Mouse (Mus musculus) granulocyte monocyte progenitor cell, adult 5-6 weeks (primary cell): Measurements from ENCODE around the gene 4930519P11Rik. TPM values are rescaled to one million over a fixed set of nuclear protein-coding genes. Genes with fewer than 3 reads are reported as not detected.

ENCODE experiments used
- ATAC-seq: replicated peaks from 2 replicates; pipeline ENCODE4 v1.8.0; 2016; ENCODE audit warnings: mild to moderate bottlenecking, moderate TSS enrichment, inconsistent platforms; ENCODE audit not compliant: poor library complexity, severe bottlenecking
- total RNA-seq, 2 experiments: library from RNA; stranded (forward) in 1 of 2; stranded (reverse) in 1 of 2; fragments of 200-712, 200-1000 nt in 1 of 2; fragments of >200 nt in 1 of 2; fragmentation: Nextera tagmentation in 1 of 2; gene quantifications; 2 replicates each; pipeline ENCODE4 v1.2.3; 2014 to 2017

Gene 4930519P11Rik
- total RNA-seq, 2 experiments from 2014 or later = not detected

DNA sequence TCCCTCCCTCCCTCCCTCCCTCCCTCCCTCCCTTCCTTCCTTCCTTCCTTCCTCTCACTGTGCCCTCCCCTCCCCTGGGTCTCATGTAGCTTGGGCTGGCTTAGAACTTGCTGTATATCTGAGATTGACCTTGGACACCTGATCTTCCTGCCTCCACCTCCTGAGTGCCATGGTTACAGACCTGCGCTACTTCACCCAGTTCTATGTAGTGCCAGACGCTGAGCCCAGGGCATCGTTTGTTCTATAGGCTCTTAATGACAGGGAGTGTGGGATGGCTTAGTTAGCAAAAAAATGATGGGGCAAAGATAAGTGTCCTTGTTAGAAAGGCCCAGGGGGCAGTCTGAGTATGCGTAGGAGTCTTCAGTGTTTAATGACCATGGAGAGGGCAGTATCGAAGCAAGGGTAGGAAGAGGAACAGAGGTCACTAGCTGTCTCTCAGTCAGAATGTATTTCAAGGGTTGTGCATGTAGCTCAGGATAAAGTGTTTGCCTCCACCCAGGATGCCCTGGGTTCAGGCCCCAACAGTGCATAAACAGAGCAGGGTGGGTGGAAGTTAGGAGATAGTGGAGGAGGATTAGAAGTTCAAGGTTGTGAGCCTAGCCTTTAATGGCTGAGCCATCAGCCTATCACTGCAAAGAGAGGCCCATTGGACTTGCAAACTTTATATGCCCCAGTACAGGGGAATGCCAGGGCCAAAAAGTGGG, 20.0 kb upstream of the 4930519P11Rik start:
- ATAC-seq = no peak

GRCm38 (mm10) chr2:154632203-154632780, 19.1 kb upstream of the 4930519P11Rik start:
- no peak for ATAC-seq

DNA sequence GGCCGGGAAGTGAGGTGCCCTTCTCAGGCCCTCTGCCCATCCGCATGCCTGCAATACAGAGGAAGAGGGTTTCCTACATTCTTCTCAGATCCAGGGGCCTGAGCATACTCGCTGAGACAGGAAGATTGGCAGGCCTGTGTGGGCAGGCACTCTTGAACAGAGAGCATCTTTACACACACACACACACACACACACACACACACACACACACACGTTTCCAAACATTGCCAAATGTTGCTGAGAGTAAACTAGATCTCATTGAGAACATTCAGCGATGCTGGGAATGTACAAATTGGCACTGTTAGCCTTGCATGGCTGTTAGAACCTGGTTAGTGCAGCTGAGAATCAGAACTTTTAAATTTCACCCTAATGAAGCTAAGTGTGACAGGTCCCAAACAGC, 17.3 kb upstream of the 4930519P11Rik start:
- ATAC-seq = no peak

DNA sequence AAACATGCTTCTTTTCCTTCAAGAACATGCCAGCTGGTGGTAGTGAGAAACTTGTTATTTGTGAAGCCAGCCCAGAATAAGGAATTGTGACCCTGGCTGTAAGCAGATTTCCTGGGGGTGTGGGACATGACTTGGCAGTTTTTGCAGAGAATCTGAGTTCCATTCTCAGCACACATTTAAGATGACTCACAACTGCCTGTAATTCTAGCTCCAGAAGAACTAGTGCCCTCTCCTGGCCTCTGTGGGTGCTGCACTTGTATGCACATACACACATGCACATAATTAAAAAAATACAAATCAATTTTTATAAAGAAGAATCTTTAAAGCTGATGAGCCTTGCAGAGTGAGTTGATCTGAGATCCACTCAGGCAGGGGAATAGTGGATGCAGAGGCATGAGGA, 10.9 kb upstream of the 4930519P11Rik start:
- no peak for ATAC-seq

DNA sequence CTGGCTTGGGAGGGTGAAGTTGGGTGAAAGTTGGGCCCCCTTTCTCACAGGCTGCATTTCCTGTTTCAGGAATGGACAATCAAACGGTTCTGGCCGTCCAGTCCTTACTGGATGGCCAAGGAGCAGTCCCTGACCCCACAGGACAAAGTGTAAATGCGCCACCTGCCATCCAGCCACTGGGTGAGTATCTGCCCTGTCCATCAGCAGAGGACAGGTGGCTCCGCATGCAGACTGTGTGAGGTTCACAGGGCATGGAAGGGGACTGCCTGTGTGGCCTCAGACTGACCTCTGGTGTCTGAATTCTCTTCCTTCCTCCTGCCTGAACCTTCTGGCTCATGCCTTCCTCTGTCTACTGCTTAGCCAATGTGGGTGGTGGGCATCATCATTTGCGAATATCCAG, 8.4 kb upstream of the 4930519P11Rik start:
- no peak for ATAC-seq

GRCm38 (mm10) chr2:154617061-154617460, 3.8 kb upstream of the 4930519P11Rik start:
- no peak for ATAC-seq

- no peak for ATAC-seq
Measured at GRCm38 (mm10) chr2:154615674-154616073, 2.4 kb upstream of the 4930519P11Rik start.

DNA sequence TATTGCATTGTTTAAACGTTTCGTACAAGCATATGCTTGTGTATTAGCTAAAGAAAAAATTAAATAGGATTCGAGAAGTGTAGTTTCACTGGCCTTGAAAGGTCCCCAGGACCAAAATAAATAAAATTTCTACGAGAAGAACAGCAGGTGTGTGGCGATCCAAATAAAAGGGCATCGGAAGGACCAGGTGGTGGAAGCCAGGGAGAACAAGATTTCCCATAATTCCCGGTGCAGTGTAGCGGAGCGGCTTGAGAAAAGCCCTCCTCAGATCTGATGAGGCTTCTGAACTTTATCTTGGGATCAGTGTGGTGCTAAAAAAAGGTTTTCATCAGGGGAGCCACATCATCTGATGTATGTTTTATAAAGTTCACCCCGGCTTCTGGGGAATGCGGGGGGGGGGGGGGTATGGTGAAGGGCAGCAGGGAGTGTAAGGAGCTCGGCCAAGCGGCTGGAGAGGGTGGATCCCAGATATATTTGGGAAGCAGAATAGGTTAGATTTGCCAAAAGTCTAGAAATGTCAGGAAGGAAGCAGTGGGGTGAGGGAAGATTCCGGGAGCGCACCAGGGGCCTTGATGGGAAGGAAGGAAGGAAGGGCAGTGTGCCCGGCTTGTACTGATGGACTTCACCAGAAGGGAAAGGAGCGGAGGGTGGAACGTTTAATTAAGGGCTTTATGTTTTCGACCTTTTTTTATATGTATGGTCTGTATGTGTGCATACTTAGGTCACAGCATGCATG, 1.8 kb upstream of the 4930519P11Rik start:
- ATAC-seq = no peak

DNA sequence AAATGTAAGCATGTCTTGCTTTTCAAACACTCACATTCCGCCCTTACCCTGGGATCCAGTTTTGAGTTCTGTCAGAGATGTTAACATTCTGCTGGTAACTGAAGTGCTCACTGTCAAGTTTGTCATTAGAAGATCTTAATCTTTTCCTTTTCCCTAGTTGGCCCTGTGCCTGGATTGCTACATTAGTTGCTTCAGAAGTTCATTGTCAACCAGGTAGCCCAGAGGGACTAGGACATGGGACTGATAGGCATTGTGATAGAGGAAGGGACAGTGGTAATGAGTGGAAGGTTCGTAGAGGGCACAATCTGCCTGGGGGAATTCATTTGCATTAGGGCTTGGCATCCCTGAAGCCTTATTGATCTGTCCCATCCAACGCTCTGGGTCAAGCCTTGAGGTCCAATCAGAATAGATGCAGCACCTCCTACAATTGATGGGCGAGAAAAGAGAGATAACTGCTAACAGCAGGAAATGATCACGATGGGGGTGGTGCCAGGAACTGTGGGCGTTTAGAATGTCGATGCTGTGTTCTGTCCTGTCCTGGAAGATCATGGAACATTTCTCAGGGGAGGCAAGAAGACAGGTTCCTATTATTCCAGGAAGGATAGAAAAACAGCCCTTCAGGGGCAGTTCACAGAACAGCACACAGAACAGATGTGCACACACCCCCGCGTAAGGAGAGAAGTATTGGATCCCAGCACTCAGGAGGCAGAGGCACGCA, 4.0 kb downstream of the 4930519P11Rik start:
- ATAC-seq = no peak

GRCm38 (mm10) chr2:154606965-154607364, 6.3 kb downstream of the 4930519P11Rik start:
- ATAC-seq = no peak

- ATAC-seq = peak; percentile 3
Measured at GRCm38 (mm10) chr2:154604156-154604555, 9.1 kb downstream of the 4930519P11Rik start.

GRCm38 (mm10) chr2:154603638-154604153, 9.5 kb downstream of the 4930519P11Rik start, which contains the start of gene Pxmp4:
Gene Pxmp4, minus strand, starts transcription at chr2:154603708.
- peak; percentile 94 for ATAC-seq

DNA sequence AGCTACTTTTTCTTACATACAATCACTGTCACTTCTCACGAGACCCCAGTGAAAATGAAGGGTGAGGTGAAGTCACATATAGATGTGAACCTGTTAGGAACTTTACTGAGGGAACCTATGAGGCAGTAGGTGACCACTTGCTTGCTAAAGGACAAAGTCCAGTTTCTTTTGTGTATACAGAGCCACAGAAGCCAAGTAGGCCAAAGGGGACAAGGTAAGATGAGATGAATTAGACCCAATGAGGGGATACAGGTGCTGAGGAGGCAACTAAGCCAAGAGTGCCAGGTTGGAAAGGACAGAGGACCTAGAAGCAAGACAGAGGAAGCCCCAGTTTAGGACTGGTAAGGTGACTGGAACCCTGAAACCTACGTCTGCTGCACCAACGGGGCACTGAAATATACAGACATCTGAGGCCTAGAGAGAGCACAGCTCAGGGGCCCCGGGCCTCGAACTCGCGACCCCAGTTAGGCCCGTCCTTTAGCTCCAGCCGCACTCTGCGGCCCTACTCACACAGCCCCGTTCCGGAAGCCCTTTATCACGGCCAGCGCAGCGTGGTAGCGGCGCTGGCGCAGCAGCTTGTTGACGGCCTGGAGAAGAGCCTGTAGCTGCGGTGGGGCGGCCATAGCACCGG, 10.1 kb downstream of the 4930519P11Rik start:
- ATAC-seq = no peak

DNA sequence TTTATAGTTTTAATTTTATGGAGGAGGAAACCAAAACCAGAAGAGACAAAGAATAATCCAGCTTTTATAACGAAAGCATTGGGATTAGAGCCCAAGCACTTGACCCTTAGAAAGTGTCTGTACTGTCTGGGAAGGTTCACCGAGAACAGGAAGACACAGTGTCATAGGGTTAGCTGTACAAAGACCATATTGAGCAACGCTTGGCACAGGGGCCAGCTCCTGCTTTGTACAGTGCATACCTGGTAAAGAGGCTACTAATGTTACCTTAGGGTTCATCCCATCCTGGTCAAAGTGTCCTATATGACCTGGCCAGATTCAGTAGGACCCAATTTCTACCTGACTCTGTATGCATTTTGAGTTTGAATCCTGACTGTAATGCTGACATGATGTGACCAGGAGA, 11.9 kb downstream of the 4930519P11Rik start:
- ATAC-seq = no peak

DNA sequence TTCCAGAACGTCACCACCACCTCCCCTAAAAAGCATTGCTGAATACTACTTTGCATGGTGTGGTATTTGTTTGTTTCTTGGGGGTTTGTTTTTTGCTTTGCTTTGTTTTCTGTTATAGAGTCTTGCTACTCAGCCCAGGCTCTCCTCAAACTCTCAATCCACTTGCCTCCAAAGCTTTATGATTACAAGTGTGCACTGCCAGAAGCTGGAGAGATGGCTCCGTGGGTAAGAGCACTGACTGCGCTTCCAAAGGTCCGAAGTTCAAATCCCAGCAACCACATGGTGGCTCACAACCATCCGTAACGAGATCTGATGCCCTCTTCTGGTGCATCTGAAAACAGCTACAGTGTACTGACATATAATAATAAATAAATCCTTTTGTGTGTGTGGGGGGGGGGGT, 12.7 kb downstream of the 4930519P11Rik start:
- no peak for ATAC-seq

- peak; percentile 85 for ATAC-seq
Measured at GRCm38 (mm10) chr2:154597399-154597798, 15.8 kb downstream of the 4930519P11Rik start.

GRCm38 (mm10) chr2:154595775-154596174, 17.5 kb downstream of the 4930519P11Rik start:
- ATAC-seq = no peak

DNA sequence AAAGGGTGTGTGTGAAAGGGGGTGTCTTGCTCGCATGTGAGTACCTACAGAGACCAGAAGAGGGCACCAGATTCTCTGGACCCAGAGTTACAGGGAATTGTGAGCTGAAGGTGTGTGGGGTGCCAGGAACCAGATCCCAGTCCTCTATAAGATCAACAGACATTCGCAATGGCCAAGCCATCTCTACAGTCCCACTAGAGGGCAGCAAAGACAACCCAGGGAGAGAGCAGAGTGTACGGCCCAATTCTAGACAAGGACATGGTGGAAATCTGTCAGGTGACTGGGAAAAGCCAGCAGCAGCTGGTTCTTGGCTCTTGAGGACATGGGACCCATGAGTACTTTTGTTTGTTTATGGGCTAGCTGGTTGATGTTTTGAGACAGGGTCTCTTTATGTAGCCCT, 20.2 kb downstream of the 4930519P11Rik start:
- peak; percentile 69 for ATAC-seq

DNA sequence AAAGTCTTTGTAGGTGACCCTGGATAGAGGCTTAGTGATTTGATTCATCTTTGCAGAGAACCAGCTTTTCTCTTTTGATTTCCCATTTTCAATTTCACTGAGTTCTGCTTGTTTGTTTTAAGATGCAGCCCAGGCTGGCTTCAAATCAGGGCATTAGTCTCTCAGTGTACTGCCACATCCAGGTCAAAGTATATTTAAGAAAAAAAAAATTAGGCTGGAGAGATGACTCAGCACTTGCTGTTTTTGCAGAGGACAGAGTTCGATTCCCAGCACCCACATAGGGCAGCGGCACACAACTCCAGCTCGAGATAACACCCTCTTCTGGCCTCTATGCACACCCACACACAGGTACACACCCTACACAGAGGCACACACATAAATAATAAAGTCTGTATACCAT, 22.0 kb downstream of the 4930519P11Rik start:
- no peak for ATAC-seq

GRCm38 (mm10) chr2:154589051-154589450, 24.2 kb downstream of the 4930519P11Rik start:
- ATAC-seq = no peak
